In genomic region chr2:65170693-65171456, GRCm38 (mm10) we compare ENCODE assay signal across 12 mouse cellular contexts.
DNase-seq lines count a peak whose midpoint lies in the region; ATAC-seq and TF ChIP-seq lines count a peak whose summit lies in the region.
"Had no signal": no experiment of that assay in that cellular context is flagged by ENCODE, and none has a peak within 500 bp of the region (broad histone marks: within the 10 kb centered on the region; RNA-seq: fewer than 3 reads in every experiment).

No protein-coding gene starts in this region.

- peak; percentile 71 for ATAC-seq in inflammation-experienced regulatory T-cells, adult 6 months
- ATAC-seq in stomach, postnatal 0 days (ENCODE audit: low FRiP score, low TSS enrichment), result no peak

- no peak for DNase-seq in lung, adult 2 months
- DNase-seq in lung, adult 18-20 months, result no peak
- DNase-seq in kidney, postnatal 36 days, result peak; percentile 66 to 83
- DNase-seq in stomach, postnatal 0 days (ENCODE audit: low spot score), result no peak
- no peak for DNase-seq in gastrocnemius, postnatal 14 days
- DNase-seq in gastrocnemius, postnatal 36 days, result no peak
- DNase-seq in layer of hippocampus, postnatal 14 days (ENCODE audit: low spot score in 2 of 2), result no peak
- DNase-seq: thymus, postnatal 14 days had no signal

- no peak for TF ChIP-seq EP300 in stomach, postnatal 0 days (optimal IDR thresholded peaks at IDR 0.05)

- intact Hi-C loops in gastrocnemius, postnatal 14 days (cut with DNase I; ENCODE audit: low total_unique reads), result no loop called here
- intact Hi-C loops in gastrocnemius, postnatal 36 days (cut with DNase I), result no loop called here

- no peak for TF ChIP-seq POLR2A in lung, adult 2 months (IDR thresholded peaks at IDR 0.05; ENCODE audit: borderline replicate concordance, extremely low read depth, low read depth, low read length)

- H3K9ac ChIP-seq in stomach, postnatal 0 days (ENCODE audit: low read length), result no peak overlapping the region
- H3K9ac ChIP-seq: embryonic facial prominence, embryonic 13.5 days; hindbrain, embryonic 12.5 days; midbrain, embryonic 12.5 days had no signal

- TF ChIP-seq CTCF in lung, adult 2 months (IDR thresholded peaks at IDR 0.05; ENCODE audit: insufficient read depth, low read length), result no peak
- TF ChIP-seq CTCF in stomach, postnatal 0 days (IDR thresholded peaks at IDR 0.05; ENCODE audit: low read depth), result no peak

- no peaks in the 10 kb centered on the region for H3K36me3 ChIP-seq in stomach, postnatal 0 days (ENCODE audit: control insufficient read depth, insufficient read depth, low read length)
- H3K36me3 ChIP-seq: embryonic facial prominence, embryonic 13.5 days; hindbrain, embryonic 12.5 days; midbrain, embryonic 12.5 days had no signal

- H3K27me3 ChIP-seq in stomach, postnatal 0 days (ENCODE audit: control insufficient read depth, insufficient read depth, low read length), result no peaks in the 10 kb centered on the region
- H3K27me3 ChIP-seq: embryonic facial prominence, embryonic 13.5 days; hindbrain, embryonic 12.5 days; midbrain, embryonic 12.5 days had no signal

- peak overlapping the region; percentile 39 for H3K4me3 ChIP-seq in lung, adult 2 months (replicated peaks; ENCODE audit: extremely low read depth, low read depth, low read length)
- H3K4me3 ChIP-seq in stomach, postnatal 0 days (ENCODE audit: low read depth, low read length), result peak overlapping the region; percentile 13; the same call in 1 of the 2 replicates
- H3K4me3 ChIP-seq: embryonic facial prominence, embryonic 13.5 days; hindbrain, embryonic 12.5 days; midbrain, embryonic 12.5 days had no signal

- no peaks in the 10 kb centered on the region; the same call in 1 of the 2 replicates for H3K4me1 ChIP-seq in lung, adult 2 months (ENCODE audit: control insufficient read depth, insufficient read depth, low read length)
- H3K4me1 ChIP-seq in stomach, postnatal 0 days (replicated peaks; ENCODE audit: control insufficient read depth, insufficient read depth), result no peaks in the 10 kb centered on the region
- H3K4me1 ChIP-seq: hindbrain, embryonic 12.5 days; midbrain, embryonic 12.5 days had no signal

- H3K27ac ChIP-seq in stomach, postnatal 0 days (replicated peaks), result no peak overlapping the region
- H3K27ac ChIP-seq: embryonic facial prominence, embryonic 13.5 days; hindbrain, embryonic 12.5 days; midbrain, embryonic 12.5 days had no signal

- H3K4me2 ChIP-seq in stomach, postnatal 0 days (replicated peaks; ENCODE audit: low read depth), result peak overlapping the region; percentile 36
- H3K4me2 ChIP-seq: embryonic facial prominence, embryonic 13.5 days; hindbrain, embryonic 12.5 days; midbrain, embryonic 12.5 days had no signal

- H3K9me3 ChIP-seq in stomach, postnatal 0 days (ENCODE audit: control insufficient read depth, low read length), result no peaks in the 10 kb centered on the region
- H3K9me3 ChIP-seq: embryonic facial prominence, embryonic 13.5 days; hindbrain, embryonic 12.5 days; midbrain, embryonic 12.5 days had no signal

- 57% methylated on average over 18 of the region's 18 CpGs for WGBS in lung, adult 2 months
- WGBS in stomach, postnatal 0 days, result 45% methylated on average over 18 of the region's 18 CpGs

Comparison
In these comparisons a context has a peak if more than half of its experiments do, and no peak if none do; other contexts are left out.
1. DNase-seq: peak in kidney, postnatal 36 days (2 of 2); none in lung, adult 2 months (single experiment), lung, adult 18-20 months (0 of 2), stomach, postnatal 0 days (single experiment), gastrocnemius, postnatal 14 days (single experiment), gastrocnemius, postnatal 36 days (0 of 2) and layer of hippocampus, postnatal 14 days (0 of 2).